Mouse (Mus musculus) heart, embryonic 16.5 days (tissue): ENCODE measurements around the gene Lrtm1. TPM values are rescaled to one million over a fixed set of nuclear protein-coding genes. Genes with fewer than 3 reads are reported as not detected.

Source experiments
- ATAC-seq: fragments of 200-750 bp; cut with Nextera tagmentation; replicated peaks from 2 replicates; pipeline ENCODE4 v1.8.0; 2017; ENCODE audit warnings: moderate number of reproducible peaks; ENCODE audit not compliant: insufficient read depth, low FRiP score; ENCODE audit errors: extremely low read depth
- H3K27ac ChIP-seq: fragments of 300-500 bp; sonication (generic); 2 replicates; pipeline ENCODE4 v1.5.1; 2014; ENCODE audit warnings: mild to moderate bottlenecking, low read length, control low read depth, moderate library complexity
- H3K27me3 ChIP-seq: fragments of 300-500 bp; sonication (generic); 2 replicates; pipeline ENCODE4 v1.6.1; 2014; ENCODE audit warnings: low read length, mixed read lengths; ENCODE audit not compliant: control insufficient read depth, insufficient read depth
- H3K36me3 ChIP-seq: fragments of 300-500 bp; sonication (generic); 2 replicates; pipeline ENCODE4 v1.6.1; 2014; ENCODE audit not compliant: control insufficient read depth, insufficient read depth
- H3K4me1 ChIP-seq: fragments of 300-500 bp; sonication (generic); 2 replicates; pipeline ENCODE4 v1.6.1; 2014; ENCODE audit warnings: low read length, mixed read lengths; ENCODE audit not compliant: control insufficient read depth, insufficient read depth
- H3K4me2 ChIP-seq: fragments of 300-500 bp; sonication (generic); 2 replicates; pipeline ENCODE4 v1.6.1; 2014; ENCODE audit warnings: low read depth, mild to moderate bottlenecking, control low read depth, low read length
- H3K4me3 ChIP-seq: fragments of 300-500 bp; sonication (generic); 2 replicates; pipeline ENCODE4 v1.5.1; 2014; ENCODE audit warnings: mild to moderate bottlenecking, control low read depth, low read length
- H3K9ac ChIP-seq: fragments of 300-500 bp; sonication (generic); 2 replicates; pipeline ENCODE4 v1.6.1; 2014; ENCODE audit warnings: low read length, control low read depth
- H3K9me3 ChIP-seq: fragments of 300-500 bp; sonication (generic); replicated peaks from 2 replicates; pipeline ENCODE4 v1.6.1; 2016; ENCODE audit warnings: low read length; ENCODE audit not compliant: control insufficient read depth
- WGBS: fragments of 180-500 bp; shearing (Covaris S2); extraction: QIAGEN DNeasy Blood & Tissue Kit; methylation state at CpG from one replicate; pipeline ENCODE4 v1.1.7; 2014; 5-methylcytosine and 5-hydroxymethylcytosine counted together
- polyA plus RNA-seq: library from polyadenylated mRNA; unstranded; fragments of >200 nt; fragmentation: Nextera tagmentation; extraction: Ambion mirVana; gene quantifications from 2 replicates; pipeline ENCODE4 v1.2.1, GENCODE M21; 2015

The Lrtm1 gene
- polyA plus RNA-seq, 1 experiment from 2014 or later, result 0.74 TPM

- no peak overlapping the region for H3K4me3 ChIP-seq
- no peak overlapping the region for H3K9ac ChIP-seq
- 31% methylated on average over 16 of the region's 16 CpGs for WGBS
- no peaks in the 10 kb centered on the region for H3K27me3 ChIP-seq
- H3K27ac ChIP-seq, result no peak overlapping the region
- no peaks in the 10 kb centered on the region for H3K4me1 ChIP-seq
- H3K4me2 ChIP-seq, result no peak overlapping the region
- no peaks in the 10 kb centered on the region for H3K9me3 ChIP-seq
- ATAC-seq, result no peak
- H3K36me3 ChIP-seq, result no peaks in the 10 kb centered on the region
Measured at GRCm38 (mm10) chr14:29051951-29052835, 34.2 kb downstream of the Lrtm1 start.

GRCm38 (mm10) chr14:29060679-29061078 is 42.7 kb downstream of the Lrtm1 start:
- Histone ChIP-seq H3K4me2 (no peak overlapping the region), H3K27ac (no peak overlapping the region), H3K4me3 (no peak overlapping the region), H3K4me1 (no peaks in the 10 kb centered on the region), H3K9ac (no peak overlapping the region), H3K36me3 (no peaks in the 10 kb centered on the region), H3K27me3 (no peaks in the 10 kb centered on the region; the same call in none of the 2 replicates), H3K9me3 (no peaks in the 10 kb centered on the region)
- no peak for ATAC-seq

- H3K27me3 ChIP-seq, result no peaks in the 10 kb centered on the region; the same call in none of the 2 replicates
- 84% methylated on average over 1 of the region's 1 CpGs for WGBS
- H3K36me3 ChIP-seq, result no peaks in the 10 kb centered on the region
- H3K9ac ChIP-seq, result no peak overlapping the region
- no peak overlapping the region for H3K4me3 ChIP-seq
- no peaks in the 10 kb centered on the region for H3K9me3 ChIP-seq
- H3K4me2 ChIP-seq, result no peak overlapping the region
- ATAC-seq, result no peak
- no peak overlapping the region for H3K27ac ChIP-seq
- H3K4me1 ChIP-seq, result no peaks in the 10 kb centered on the region
Measured at GRCm38 (mm10) chr14:29061491-29061890, 43.5 kb downstream of the Lrtm1 start.

- H3K4me3 ChIP-seq, result no peak overlapping the region
- H3K9ac ChIP-seq, result no peak overlapping the region
- WGBS, result 84% methylated on average over 2 of the region's 2 CpGs
- no peak overlapping the region for H3K4me2 ChIP-seq
- H3K27me3 ChIP-seq, result no peaks in the 10 kb centered on the region; the same call in none of the 2 replicates
- ATAC-seq, result no peak
- no peaks in the 10 kb centered on the region for H3K9me3 ChIP-seq
- H3K27ac ChIP-seq, result no peak overlapping the region
- no peaks in the 10 kb centered on the region for H3K4me1 ChIP-seq
- no peaks in the 10 kb centered on the region for H3K36me3 ChIP-seq
Measured at GRCm38 (mm10) chr14:29062676-29063075, 44.7 kb downstream of the Lrtm1 start.

GRCm38 (mm10) chr14:29073747-29074146 is 55.7 kb downstream of the Lrtm1 start:
- Histone ChIP-seq H3K27me3 (no peaks in the 10 kb centered on the region), H3K9me3 (no peaks in the 10 kb centered on the region), H3K4me2 (no peak overlapping the region), H3K27ac (no peak overlapping the region), H3K4me1 (0 out of 2 replicates have a peak, but pooled peaks cover 2% of the 10 kb centered on the region), H3K4me3 (no peak overlapping the region), H3K9ac (no peak overlapping the region), H3K36me3 (no peaks in the 10 kb centered on the region)
- 76% methylated on average over 4 of the region's 4 CpGs for WGBS
- no peak for ATAC-seq

GRCm38 (mm10) chr14:29077418-29077817 is 59.4 kb downstream of the Lrtm1 start:
- Histone ChIP-seq H3K4me3 (no peak overlapping the region), H3K9me3 (no peaks in the 10 kb centered on the region), H3K4me2 (no peak overlapping the region), H3K4me1 (0 out of 2 replicates have a peak, but pooled peaks cover 2% of the 10 kb centered on the region), H3K27me3 (no peaks in the 10 kb centered on the region), H3K36me3 (no peaks in the 10 kb centered on the region), H3K27ac (no peak overlapping the region), H3K9ac (no peak overlapping the region)
- 51% methylated on average over 3 of the region's 3 CpGs for WGBS
- no peak for ATAC-seq

GRCm38 (mm10) chr14:29080228-29080627 is 62.2 kb downstream of the Lrtm1 start:
- no peak for ATAC-seq
- no peak overlapping the region for H3K9ac ChIP-seq
- no peak overlapping the region for H3K4me2 ChIP-seq
- H3K27ac ChIP-seq, result no peak overlapping the region
- H3K9me3 ChIP-seq, result no peaks in the 10 kb centered on the region
- H3K4me3 ChIP-seq, result no peak overlapping the region
- H3K27me3 ChIP-seq, result no peaks in the 10 kb centered on the region
- no peaks in the 10 kb centered on the region for H3K4me1 ChIP-seq
- WGBS, result 82% methylated on average over 4 of the region's 4 CpGs
- H3K36me3 ChIP-seq, result no peaks in the 10 kb centered on the region

GRCm38 (mm10) chr14:29080630-29081029 is 62.6 kb downstream of the Lrtm1 start:
- no peaks in the 10 kb centered on the region for H3K9me3 ChIP-seq
- H3K27ac ChIP-seq, result no peak overlapping the region
- no peak overlapping the region for H3K4me3 ChIP-seq
- no peaks in the 10 kb centered on the region for H3K4me1 ChIP-seq
- WGBS, result 66% methylated on average over 4 of the region's 4 CpGs
- no peaks in the 10 kb centered on the region for H3K36me3 ChIP-seq
- no peak overlapping the region for H3K9ac ChIP-seq
- H3K4me2 ChIP-seq, result no peak overlapping the region
- no peak for ATAC-seq
- H3K27me3 ChIP-seq, result no peaks in the 10 kb centered on the region

- no peaks in the 10 kb centered on the region; the same call in 1 of the 2 replicates for H3K27me3 ChIP-seq
- no peak overlapping the region for H3K4me3 ChIP-seq
- no peak overlapping the region for H3K27ac ChIP-seq
- H3K4me2 ChIP-seq, result no peak overlapping the region
- no peaks in the 10 kb centered on the region for H3K36me3 ChIP-seq
- ATAC-seq, result no peak
- 71% methylated on average over 1 of the region's 1 CpGs for WGBS
- H3K4me1 ChIP-seq, result no peaks in the 10 kb centered on the region
- H3K9me3 ChIP-seq, result no peaks in the 10 kb centered on the region
- H3K9ac ChIP-seq, result no peak overlapping the region
Measured at GRCm38 (mm10) chr14:29082171-29082570, 64.2 kb downstream of the Lrtm1 start.
